ENCODE assay signal across 18 mouse cellular contexts in the genomic region with DNA sequence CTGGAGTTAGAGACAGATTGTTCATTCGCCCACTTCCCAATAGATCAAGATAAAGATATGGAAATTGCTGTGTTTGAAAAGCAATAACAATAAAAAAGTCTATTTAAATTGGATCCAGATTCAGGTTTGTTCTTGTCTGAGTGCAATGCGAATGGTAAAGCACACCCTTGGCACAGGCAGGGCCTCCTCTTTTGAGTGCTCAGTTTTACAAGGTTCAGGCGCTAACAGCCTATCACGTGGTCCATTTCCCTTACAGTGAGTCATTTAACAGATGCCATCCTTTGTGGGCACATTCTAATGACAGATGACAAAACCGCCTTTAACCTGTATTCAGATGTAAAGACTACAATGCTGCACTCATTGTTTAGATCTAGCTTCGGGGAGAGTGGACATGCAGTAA.
DNase-seq lines count a peak whose midpoint lies in the region; ATAC-seq and TF ChIP-seq lines count a peak whose summit lies in the region.
"Had no signal": no experiment of that assay in that cellular context is flagged by ENCODE, and none has a peak within 500 bp of the region (broad histone marks: within the 10 kb centered on the region; RNA-seq: fewer than 3 reads in every experiment).

No protein-coding gene starts in this region.

- peak; percentile 63; the same call in 1 of the 2 replicates for ATAC-seq in hindbrain, embryonic 13.5 days (ENCODE audit: low FRiP score)
- no peak for ATAC-seq in hindbrain, postnatal 0 days
- peak; percentile 68; the same call in 1 of the 2 replicates for ATAC-seq in neural tube, embryonic 12.5 days (ENCODE audit: low FRiP score, low read depth)
- ATAC-seq: intestine, postnatal 0 days; Patski had no signal

- H3K27ac ChIP-seq in hindbrain, embryonic 13.5 days: no peak overlapping the region
- no peak overlapping the region for H3K27ac ChIP-seq in hindbrain, postnatal 0 days
- H3K27ac ChIP-seq in layer of hippocampus, adult 2 months: peak overlapping the region; percentile 83
- no peak overlapping the region for H3K27ac ChIP-seq in neural tube, embryonic 12.5 days
- H3K27ac ChIP-seq: kidney, postnatal 0 days had no signal

- no peak overlapping the region for H3K4me3 ChIP-seq in hindbrain, embryonic 13.5 days
- H3K4me3 ChIP-seq in hindbrain, postnatal 0 days (ENCODE audit: low read length): no peak overlapping the region
- H3K4me3 ChIP-seq in layer of hippocampus, adult 2 months: no peak overlapping the region
- no peak overlapping the region for H3K4me3 ChIP-seq in neural tube, embryonic 12.5 days
- H3K4me3 ChIP-seq: erythroblast, embryonic 14.5 days had no signal

- 0 out of 2 replicates have a peak, but pooled peaks cover 2% of the 10 kb centered on the region for H3K4me1 ChIP-seq in hindbrain, embryonic 13.5 days (replicated peaks)
- H3K4me1 ChIP-seq in hindbrain, postnatal 0 days (ENCODE audit: insufficient read depth, low read length): no peaks in the 10 kb centered on the region
- H3K4me1 ChIP-seq in neural tube, embryonic 12.5 days: no peaks in the 10 kb centered on the region

- no peak for DNase-seq in hindbrain, postnatal 0 days (ENCODE audit: low spot score)
- peak; percentile 1 for DNase-seq in R1 (ENCODE audit: low read depth, low spot score)
- DNase-seq in layer of hippocampus, adult 2 months (ENCODE audit: low spot score in 2 of 2): peak; percentile 19 to 45
- no peak for DNase-seq in gastrocnemius, postnatal 4 days (ENCODE audit: low spot score in 2 of 2)
- no peak for DNase-seq in testis, postnatal 10 days (ENCODE audit: low spot score)
- no peak for DNase-seq in cerebellum, postnatal 25 days
- DNase-seq: cerebellum, postnatal 14 days; gastrocnemius, postnatal 25 days; lung, adult 2 months; lung, postnatal 36 days; right cerebral cortex, postnatal 14 days; thymus, postnatal 25 days had no signal

- TF ChIP-seq CTCF in hindbrain, postnatal 0 days (IDR thresholded peaks at IDR 0.05; ENCODE audit: low read depth): no peak
- no peak for TF ChIP-seq CTCF in layer of hippocampus, adult 2 months (conservative IDR thresholded peaks at IDR 0.05)

- WGBS in hindbrain, embryonic 13.5 days: 59% methylated on average over 6 of the region's 6 CpGs
- 77% methylated on average over 6 of the region's 6 CpGs for WGBS in hindbrain, postnatal 0 days
- WGBS in neural tube, embryonic 12.5 days: 62% methylated on average over 6 of the region's 6 CpGs

- H3K9me3 ChIP-seq in hindbrain, embryonic 13.5 days: no peaks in the 10 kb centered on the region
- H3K9me3 ChIP-seq in hindbrain, postnatal 0 days (ENCODE audit: low read length): no peaks in the 10 kb centered on the region
- H3K9me3 ChIP-seq in neural tube, embryonic 12.5 days: no peaks in the 10 kb centered on the region

- H3K4me2 ChIP-seq in hindbrain, embryonic 13.5 days: no peak overlapping the region
- no peak overlapping the region for H3K4me2 ChIP-seq in hindbrain, postnatal 0 days (ENCODE audit: low read depth, low read length)
- no peak overlapping the region for H3K4me2 ChIP-seq in neural tube, embryonic 12.5 days (replicated peaks)

- no peaks in the 10 kb centered on the region for H3K27me3 ChIP-seq in hindbrain, embryonic 13.5 days
- H3K27me3 ChIP-seq in hindbrain, postnatal 0 days (ENCODE audit: insufficient read depth, low read length): no peaks in the 10 kb centered on the region
- no peaks in the 10 kb centered on the region for H3K27me3 ChIP-seq in neural tube, embryonic 12.5 days (replicated peaks)

- H3K9ac ChIP-seq in hindbrain, embryonic 13.5 days: no peak overlapping the region
- no peak overlapping the region for H3K9ac ChIP-seq in hindbrain, postnatal 0 days (replicated peaks; ENCODE audit: low read length)
- no peak overlapping the region for H3K9ac ChIP-seq in neural tube, embryonic 12.5 days

- H3K36me3 ChIP-seq in hindbrain, embryonic 13.5 days: no peaks in the 10 kb centered on the region
- no peaks in the 10 kb centered on the region for H3K36me3 ChIP-seq in hindbrain, postnatal 0 days (ENCODE audit: insufficient read depth, low read length)
- no peaks in the 10 kb centered on the region for H3K36me3 ChIP-seq in neural tube, embryonic 12.5 days

Comparison
In these comparisons a context has a peak if more than half of its experiments do, and no peak if none do; other contexts are left out.
1. DNase-seq: peak in R1 (single experiment) and layer of hippocampus, adult 2 months (2 of 2); none in hindbrain, postnatal 0 days (single experiment), gastrocnemius, postnatal 4 days (0 of 2), testis, postnatal 10 days (single experiment) and cerebellum, postnatal 25 days (0 of 2).